Mouse (Mus musculus) spleen, adult 10 weeks (tissue): Measurements from ENCODE around the gene Upf2. TPM values are rescaled to one million over a fixed set of nuclear protein-coding genes. Genes with fewer than 3 reads are reported as not detected.

ENCODE experiments used
- polyA plus RNA-seq: library from polyadenylated mRNA; stranded (reverse); fragments of 350-450 nt; fragmentation: Illumina TruSeq; extraction: RNeasy Lipid Tissue Mini Kit (QIAGEN cat#74804); gene quantifications from one replicate; pipeline ENCODE4 v1.2.3, GENCODE M21; 2015; ENCODE audit warnings: low replicate concordance; ENCODE audit not compliant: insufficient read depth

The Upf2 gene
- 50.3 TPM for polyA plus RNA-seq

GRCm38 (mm10) chr2:5950766-5951595 lies at the start of gene Upf2:
Upf2 (plus strand) TSS chr2:5951469.

GRCm38 (mm10) chr2:5942416-5943032 lies 8.7 kb upstream of the Upf2 start, which contains the start of gene Dhtkd1:
Dhtkd1 (minus strand) TSS chr2:5942792.

Other genes with a start within 250 kb of the Upf2 start
- gene Camk1d, start 237.0 kb upstream of the Upf2 start, polyA plus RNA-seq, result 22.1 TPM
- 34.4 TPM for gene Nudt5, start 106.5 kb upstream of the Upf2 start, polyA plus RNA-seq
- 133 TPM for gene Cdc123, start 106.3 kb upstream of the Upf2 start, polyA plus RNA-seq
- 1.6 TPM for gene Gm13199, start 88.5 kb upstream of the Upf2 start, polyA plus RNA-seq
- 39.0 TPM for gene Sec61a2, start 56.0 kb upstream of the Upf2 start, polyA plus RNA-seq
- 0.91 TPM for gene Dhtkd1, start 8.7 kb upstream of the Upf2 start, polyA plus RNA-seq
- 2.6 TPM for gene Proser2, start 178.7 kb downstream of the Upf2 start, polyA plus RNA-seq